Comparison of ENCODE assay signal across 7 mouse cellular contexts in the genomic region with DNA sequence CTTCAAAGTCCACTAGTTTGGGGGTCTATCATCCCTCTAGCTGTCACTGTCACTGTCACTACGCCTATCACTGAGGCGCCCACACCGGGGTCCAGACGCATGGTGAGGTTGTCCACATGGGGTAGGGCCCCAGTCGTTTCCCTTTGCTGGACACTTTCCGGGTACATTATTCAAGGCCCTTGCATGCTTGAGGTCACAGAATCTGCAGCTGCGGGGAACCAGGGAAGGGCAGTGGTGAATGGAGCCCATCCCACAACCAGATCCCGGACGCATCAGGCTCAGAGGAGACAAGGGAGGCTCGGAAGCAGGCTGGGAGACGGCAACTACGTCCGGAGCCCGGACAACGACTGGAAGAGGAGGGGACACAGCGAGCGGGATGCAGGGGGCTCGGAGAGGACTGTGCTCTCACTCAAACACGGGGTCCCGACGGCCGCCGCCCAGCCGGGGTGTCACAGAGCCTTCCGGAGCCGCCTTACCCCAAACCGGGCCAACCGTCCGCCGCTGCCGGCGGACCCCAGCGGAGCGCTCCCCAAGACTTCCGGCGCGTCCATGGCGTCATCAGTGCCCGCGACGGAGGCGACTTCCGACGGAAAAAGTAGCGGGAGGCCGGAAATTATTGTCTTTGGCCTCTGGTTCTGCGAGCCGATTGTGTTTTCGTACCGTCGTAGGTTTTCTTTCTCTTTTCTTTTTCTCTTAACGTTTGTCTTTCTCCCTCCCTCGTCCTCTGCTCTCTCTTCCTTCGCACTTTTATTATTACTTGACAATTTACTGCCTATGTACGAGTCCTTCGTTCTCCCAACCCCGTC. TPM values are rescaled to one million over a fixed set of nuclear protein-coding genes. Genes with fewer than 3 reads are reported as not detected.
DNase-seq lines count a peak whose midpoint lies in the region; ATAC-seq lines count a peak whose summit lies in the region.

TSS of gene Zdhhc4 (minus strand) at position 567 of the 806 bp plus-strand sequence.

- intact Hi-C loops in gastrocnemius, postnatal 36 days (cut with DNase I) = no loop called here
- intact Hi-C loops in left cerebral cortex, postnatal 25 days (cut with DNase I) = no loop called here

- H3K4me1 ChIP-seq in intestine, embryonic 15.5 days (replicated peaks) = peaks cover 13% of the 10 kb centered on the region; the same call in 1 of the 2 replicates
- H3K4me1 ChIP-seq in midbrain, embryonic 10.5 days = peaks cover 21% of the 10 kb centered on the region

- H3K9me3 ChIP-seq in intestine, embryonic 15.5 days = no peaks in the 10 kb centered on the region
- no peaks in the 10 kb centered on the region for H3K9me3 ChIP-seq in midbrain, embryonic 10.5 days (replicated peaks)

- peak within 1 kb of the TSS; percentile 91 for H3K4me2 ChIP-seq in intestine, embryonic 15.5 days (replicated peaks)

- DNase-seq in adrenal gland, adult 2 months = peak; percentile 94
- peak; percentile 84 for DNase-seq in embryo, embryonic 11.5 days (ENCODE audit: low read depth, low spot score)
- DNase-seq in gastrocnemius, postnatal 36 days = peak; percentile 84 to 86
- DNase-seq in left cerebral cortex, postnatal 25 days (ENCODE audit: low spot score in 2 of 2) = peak; percentile 90 to 93
- peak; percentile 88 for DNase-seq in midbrain, embryonic 10.5 days (ENCODE audit: low spot score)
- peak; percentile 95 for DNase-seq in right cerebral cortex, postnatal 4 days

- peak; percentile 87 for ATAC-seq in intestine, embryonic 15.5 days

- H3K36me3 ChIP-seq in intestine, embryonic 15.5 days = peaks cover 18% of the 10 kb centered on the region
- H3K36me3 ChIP-seq in midbrain, embryonic 10.5 days = peaks cover 31% of the 10 kb centered on the region

- H3K27me3 ChIP-seq in intestine, embryonic 15.5 days (replicated peaks) = no peaks in the 10 kb centered on the region
- H3K27me3 ChIP-seq in midbrain, embryonic 10.5 days (ENCODE audit: low read depth, poor library complexity, severe bottlenecking) = no peaks in the 10 kb centered on the region

- under 1% methylated on average over 57 of the region's 57 CpGs for WGBS in intestine, embryonic 15.5 days
- under 1% methylated on average over 57 of the region's 57 CpGs for WGBS in midbrain, embryonic 10.5 days

- peak within 1 kb of the TSS; percentile 59; the same call in 1 of the 2 replicates for H3K27ac ChIP-seq in intestine, embryonic 15.5 days
- peak within 1 kb of the TSS; percentile 87 for H3K27ac ChIP-seq in midbrain, embryonic 10.5 days (replicated peaks)

- peak within 1 kb of the TSS; percentile 80 for H3K9ac ChIP-seq in intestine, embryonic 15.5 days

- H3K4me3 ChIP-seq in intestine, embryonic 15.5 days (replicated peaks) = peak within 1 kb of the TSS; percentile 89
- peak within 1 kb of the TSS; percentile 84 for H3K4me3 ChIP-seq in midbrain, embryonic 10.5 days

RNA-seq across cellular contexts. Expression of gene Zdhhc4, which starts in this region (rescaled TPM):
- 10 to 100 TPM; 52.8 to 60.8 TPM for total RNA-seq in adrenal gland, adult 2 months (2021)
- 95.2 and 110 TPM in 2 replicates for polyA plus RNA-seq in adrenal gland, adult 2 months (2012; rRNA removed)
- total RNA-seq in gastrocnemius, postnatal 36 days (2021) = 10 to 100 TPM; 34.1 to 38.2 TPM
- polyA plus RNA-seq in intestine, embryonic 15.5 days (2015; fragmentation: Nextera tagmentation; extraction: Ambion mirVana) = 63.8 and 64.9 TPM in 2 replicates
- 10 to 100 TPM; 37.5 to 38.2 TPM for total RNA-seq in left cerebral cortex, postnatal 25 days (2021)
- 64.8 and 72.9 TPM in 2 replicates for polyA plus RNA-seq in midbrain, embryonic 10.5 days (2016; fragmentation: Nextera tagmentation; extraction: Ambion mirVana)

Comparison
In these comparisons a context has a peak if more than half of its experiments do, and no peak if none do; other contexts are left out.
1. Peak in every context shown above with its lines: DNase-seq, ATAC-seq, H3K4me3 ChIP-seq and H3K27ac ChIP-seq.